Mouse (Mus musculus): ENCODE data around the gene Cenpn.

The Cenpn gene

GRCm38 (mm10) chr8:116942284-116943058, 20.9 kb downstream of the Cenpn start:
- DNase-seq (ENCODE audit: low spot score): no peak

GRCm38 (mm10) chr8:116943161-116943554, 21.6 kb downstream of the Cenpn start, which contains the start of gene Atmin:
Gene Atmin (plus strand): TSS chr8:116943393.
- peak; percentile 90 for DNase-seq (ENCODE audit: low spot score)

GRCm38 (mm10) chr8:116943555-116944384, 22.2 kb downstream of the Cenpn start:
- peak; percentile 29 for DNase-seq (ENCODE audit: low spot score)

GRCm38 (mm10) chr8:116944385-116944696, 22.8 kb downstream of the Cenpn start:
- DNase-seq (ENCODE audit: low spot score): no peak

- no peak for DNase-seq (ENCODE audit: low spot score)
Observed at GRCm38 (mm10) chr8:116945169-116945910, 23.8 kb downstream of the Cenpn start.

GRCm38 (mm10) chr8:116946268-116946838, 24.8 kb downstream of the Cenpn start:
- DNase-seq (ENCODE audit: low spot score): peak; percentile 50

- DNase-seq (ENCODE audit: low spot score): no peak
Observed at GRCm38 (mm10) chr8:116946851-116947250, 25.3 kb downstream of the Cenpn start.

- no peak for DNase-seq (ENCODE audit: low spot score)
Observed at GRCm38 (mm10) chr8:116947589-116947988, 26.1 kb downstream of the Cenpn start.

GRCm38 (mm10) chr8:116951369-116951768, 29.8 kb downstream of the Cenpn start:
- no peak for DNase-seq (ENCODE audit: low spot score)

GRCm38 (mm10) chr8:116951778-116952177, 30.2 kb downstream of the Cenpn start:
- no peak for DNase-seq (ENCODE audit: low spot score)

GRCm38 (mm10) chr8:116952428-116952827, 30.9 kb downstream of the Cenpn start:
- no peak for DNase-seq (ENCODE audit: low spot score)

- DNase-seq (ENCODE audit: low spot score): peak; percentile 88
Observed at GRCm38 (mm10) chr8:116954415-116954814, 32.9 kb downstream of the Cenpn start.

GRCm38 (mm10) chr8:116969531-116969930, 48.0 kb downstream of the Cenpn start:
- no peak for DNase-seq (ENCODE audit: low spot score)

- no peak for DNase-seq (ENCODE audit: low spot score)
Observed at GRCm38 (mm10) chr8:116975066-116975465, 53.5 kb downstream of the Cenpn start.

GRCm38 (mm10) chr8:116975606-116976005, 54.1 kb downstream of the Cenpn start:
- DNase-seq (ENCODE audit: low spot score): no peak

GRCm38 (mm10) chr8:116978052-116978451, 56.5 kb downstream of the Cenpn start:
- DNase-seq (ENCODE audit: low spot score): no peak

- DNase-seq (ENCODE audit: low spot score): peak; percentile 98
Observed at GRCm38 (mm10) chr8:116978631-116979256, 57.2 kb downstream of the Cenpn start, which contains the start of gene 1700030J22Rik. Gene 1700030J22Rik (minus strand): TSS chr8:116978959.

- peak; percentile 65 for DNase-seq (ENCODE audit: low spot score)
Observed at GRCm38 (mm10) chr8:116980117-116980516, 58.6 kb downstream of the Cenpn start.

GRCm38 (mm10) chr8:116989842-116990241, 68.3 kb downstream of the Cenpn start:
- DNase-seq (ENCODE audit: low spot score): no peak

Data from layer of hippocampus, adult 11-12 months (tissue).